Mouse (Mus musculus) G1E (cell line): ENCODE measurements around the gene Fbxo11. TPM values are rescaled to one million over a fixed set of nuclear protein-coding genes. Genes with fewer than 3 reads are reported as not detected.
"Not testable (repeated sequence)": the region's sequence is repeated elsewhere in the genome, so short reads cannot be mapped to it uniquely, and the experiment has no call there.

Experiments used
- ATAC-seq: 2 replicates; pipeline ENCODE4 v1.8.0; 2016; ENCODE audit warnings: mild to moderate bottlenecking; ENCODE audit not compliant: insufficient number of reproducible peaks, poor library complexity, low FRiP score, severe bottlenecking; ENCODE audit errors: extremely low read depth
- DNase-seq: peaks from one replicate; pipeline ENCODE4 v3.0.0; 2012; ENCODE audit warnings: low spot score
- H3K27me3 ChIP-seq: 2 replicates; pipeline ENCODE4 v1.6.1; 2012; ENCODE audit warnings: mild to moderate bottlenecking, low read length, inconsistent platforms; ENCODE audit not compliant: insufficient read depth
- H3K36me3 ChIP-seq: replicated peaks from 2 replicates; pipeline ENCODE3; 2012; ENCODE audit warnings: mild to moderate bottlenecking, inconsistent platforms
- H3K4me1 ChIP-seq: 2 replicates; pipeline ENCODE4 v1.6.1; 2012; ENCODE audit warnings: low read depth, low read length, inconsistent platforms, mixed read lengths; ENCODE audit not compliant: insufficient read depth
- H3K4me3 ChIP-seq: 2 replicates; pipeline ENCODE4 v1.5.1; 2012; ENCODE audit warnings: low read depth, mild to moderate bottlenecking, inconsistent platforms, low read length, moderate library complexity, mixed read lengths
- H3K9me3 ChIP-seq: replicated peaks from 2 replicates; pipeline ENCODE4 v1.6.1; 2012; ENCODE audit warnings: inconsistent platforms
- CTCF ChIP-seq: IDR thresholded peaks from 2 replicates; pipeline ENCODE4 v1.5.1; 2012; ENCODE audit warnings: low read depth, low read length, inconsistent platforms, mixed read lengths
- GATA1 ChIP-seq: IDR thresholded peaks from 2 replicates; pipeline ENCODE4 v1.6.1; 2012; ENCODE audit warnings: borderline replicate concordance, low read length, inconsistent platforms, mixed read lengths
- GATA2 ChIP-seq: IDR thresholded peaks from 2 replicates; pipeline ENCODE4 v1.6.1; 2012; ENCODE audit warnings: low read depth, low read length, inconsistent platforms, borderline replicate concordance
- POLR2AphosphoS5 ChIP-seq: IDR thresholded peaks from 2 replicates; pipeline ENCODE4 v1.6.1; 2012; ENCODE audit warnings: low read depth, low read length, inconsistent platforms; ENCODE audit not compliant: insufficient replicate concordance
- TAL1 ChIP-seq: conservative IDR thresholded peaks from 2 replicates; pipeline ENCODE4 v1.6.1; 2012; ENCODE audit warnings: low read depth, low read length, inconsistent platforms, mixed read lengths
- polyA plus RNA-seq: library from polyadenylated mRNA; stranded (reverse); fragments of >175 nt; gene quantifications from 2 replicates; pipeline ENCODE4 v1.2.3, GENCODE M21; 2012
- total RNA-seq, 2 experiments: library from RNA; stranded (forward) in 1 of 2; stranded (reverse) in 1 of 2; fragments of 200-1000 nt in 1 of 2; fragments of >200 nt in 1 of 2; fragmentation: Nextera tagmentation in 1 of 2; gene quantifications; 2 replicates each; pipeline ENCODE4 v1.2.3; 2014 to 2017

Gene Fbxo11
- total and polyA plus RNA-seq, 3 experiments: 2.9 to 78.7 (median 25.8) TPM

DNA sequence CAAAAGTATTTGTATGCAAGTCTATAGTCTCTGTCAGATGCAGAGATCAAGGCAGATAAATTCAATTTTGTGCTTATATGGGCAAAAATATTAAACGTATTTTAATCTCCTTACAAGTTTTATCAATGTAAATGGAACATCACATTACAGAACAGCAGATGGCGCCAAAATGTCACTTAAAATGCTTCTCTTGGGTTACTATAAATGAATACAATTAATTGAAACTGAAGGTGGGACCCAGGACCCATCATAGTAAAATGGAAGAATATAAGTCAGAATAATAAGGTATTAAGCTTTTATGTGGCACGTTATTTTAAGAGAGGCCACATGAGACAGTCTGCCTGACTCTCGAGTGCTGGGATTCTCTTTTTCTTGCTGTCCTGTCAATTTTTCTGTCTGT, 39.9 kb downstream of the Fbxo11 start:
- peaks cover 12% of the 10 kb centered on the region for H3K36me3 ChIP-seq
- H3K27me3 ChIP-seq: no peaks in the 10 kb centered on the region
- H3K4me3 ChIP-seq: no peak overlapping the region
- no peak for DNase-seq
- H3K9me3 ChIP-seq: no peaks in the 10 kb centered on the region
- peaks cover 13% of the 10 kb centered on the region for H3K4me1 ChIP-seq
- peak; percentile 34; the same call in 1 of the 2 replicates for ATAC-seq
- no peak for TF ChIP-seq TAL1
- TF ChIP-seq POLR2AphosphoS5: no peak
- TF ChIP-seq GATA2: no peak
- TF ChIP-seq CTCF: no peak
- TF ChIP-seq GATA1: no peak

- Histone ChIP-seq H3K4me3 (no peak overlapping the region), H3K27me3 (no peaks in the 10 kb centered on the region), H3K36me3 (peaks cover 5% of the 10 kb centered on the region), H3K4me1 (peaks cover 18% of the 10 kb centered on the region), H3K9me3 (no peaks in the 10 kb centered on the region)
- DNase-seq (no peak), ATAC-seq (no peak)
- TF ChIP-seq POLR2AphosphoS5 (no peak), GATA2 (no peak), GATA1 (no peak), TAL1 (no peak), CTCF (no peak)
Observed at GRCm38 (mm10) chr17:88023924-88024323, 41.2 kb downstream of the Fbxo11 start.

DNA sequence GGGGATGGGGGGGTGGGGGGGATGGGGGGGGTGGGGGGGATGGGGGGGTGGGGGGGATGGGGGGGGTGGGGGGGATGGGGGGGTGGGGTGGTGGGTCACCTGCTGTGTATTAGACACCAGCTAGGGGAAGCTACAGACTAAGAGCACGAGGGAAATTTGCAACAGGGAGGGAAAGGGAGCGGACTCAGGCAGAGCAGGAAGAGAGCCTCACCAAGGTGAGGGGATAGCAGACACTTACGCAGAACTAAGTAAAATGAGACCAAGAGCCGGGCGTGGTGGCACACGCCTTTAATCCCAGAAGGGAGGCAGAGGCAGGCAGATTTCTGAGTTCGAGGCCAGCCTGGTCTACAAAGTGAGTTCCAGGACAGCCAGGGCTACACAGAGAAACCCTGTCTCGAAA, 49.1 kb downstream of the Fbxo11 start:
- not testable (repeated sequence) for H3K9me3 ChIP-seq, DNase-seq, H3K27me3 ChIP-seq, ATAC-seq, H3K4me3 ChIP-seq
- Histone ChIP-seq H3K4me1 (peaks cover 44% of the 10 kb centered on the region), H3K36me3 (peaks cover 35% of the 10 kb centered on the region)

DNA sequence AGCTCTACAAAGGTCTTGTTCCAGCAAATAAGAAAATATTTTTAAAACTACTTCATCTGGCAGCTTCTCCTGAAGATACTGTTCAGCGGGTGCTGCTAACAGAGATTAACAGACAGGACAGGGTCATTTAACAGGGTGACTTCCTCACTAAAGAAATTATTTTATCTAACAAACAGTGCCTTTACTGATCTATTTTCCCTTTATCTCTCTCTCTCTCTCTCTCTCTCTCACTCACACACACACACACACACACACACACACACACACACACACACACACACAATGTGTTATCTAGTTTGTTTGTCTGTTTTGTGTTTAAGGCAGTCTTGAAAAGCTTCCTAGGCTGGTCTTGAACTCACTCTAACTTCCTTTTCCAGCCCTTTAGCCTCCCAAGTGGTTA, 50.6 kb downstream of the Fbxo11 start:
- DNase-seq: peak; percentile 26
- no peak for TF ChIP-seq GATA2
- TF ChIP-seq CTCF: no peak
- TF ChIP-seq TAL1: peak; percentile 53
- TF ChIP-seq POLR2AphosphoS5: no peak
- no peak for TF ChIP-seq GATA1
- ATAC-seq: peak; percentile 82
- H3K27me3 ChIP-seq: no peaks in the 10 kb centered on the region
- H3K4me1 ChIP-seq: peaks cover 41% of the 10 kb centered on the region
- no peaks in the 10 kb centered on the region for H3K9me3 ChIP-seq
- no peak overlapping the region for H3K4me3 ChIP-seq
- peaks cover 48% of the 10 kb centered on the region for H3K36me3 ChIP-seq

DNA sequence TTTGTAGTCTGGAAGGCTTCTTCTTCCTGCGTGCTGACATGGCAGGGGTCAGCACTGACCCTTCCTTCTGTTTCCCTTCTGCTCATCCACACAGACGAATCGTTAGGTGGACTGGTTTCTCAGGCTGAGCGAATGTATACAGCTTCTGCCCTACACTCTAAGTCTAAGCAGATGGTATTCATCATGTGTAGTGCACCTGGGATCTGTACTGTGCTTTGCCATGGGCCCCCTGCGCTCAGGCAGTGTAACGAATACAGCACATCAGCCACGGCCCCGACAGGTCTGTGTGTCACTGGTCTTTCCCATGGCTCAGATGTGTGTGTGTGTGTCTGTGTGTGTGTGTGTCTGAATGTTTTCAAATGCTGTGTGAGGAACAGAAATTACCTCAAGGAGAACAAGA, 58.1 kb downstream of the Fbxo11 start:
- Histone ChIP-seq H3K9me3 (no peaks in the 10 kb centered on the region), H3K36me3 (peaks cover 77% of the 10 kb centered on the region), H3K4me3 (no peak overlapping the region), H3K27me3 (no peaks in the 10 kb centered on the region), H3K4me1 (no peaks in the 10 kb centered on the region)
- TF ChIP-seq GATA1 (no peak), TAL1 (no peak), CTCF (no peak), POLR2AphosphoS5 (no peak), GATA2 (no peak)
- ATAC-seq (no peak), DNase-seq (no peak)

DNA sequence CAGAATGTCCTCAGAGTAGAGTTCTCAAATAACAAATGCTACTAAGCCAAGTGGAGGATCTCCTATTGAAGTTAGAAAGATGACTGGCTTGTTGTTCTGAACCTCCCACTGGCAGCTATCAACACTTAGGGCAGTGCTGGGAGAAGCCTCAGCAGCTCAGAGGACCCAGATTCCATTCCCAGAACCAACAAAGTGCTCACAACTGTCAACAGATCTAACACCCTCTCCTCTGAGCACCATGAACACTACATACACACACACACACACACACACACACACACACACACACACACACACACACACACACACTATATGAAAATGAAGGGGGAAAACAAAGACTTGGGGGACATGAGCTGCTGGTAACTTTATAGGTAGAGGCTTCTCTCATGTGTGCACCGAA, 60.2 kb downstream of the Fbxo11 start:
- H3K36me3 ChIP-seq: peaks cover 72% of the 10 kb centered on the region
- no peak overlapping the region for H3K4me3 ChIP-seq
- H3K4me1 ChIP-seq: no peaks in the 10 kb centered on the region
- ATAC-seq (no peak), DNase-seq (no peak)
- TF ChIP-seq CTCF: no peak
- TF ChIP-seq GATA2: no peak
- no peak for TF ChIP-seq TAL1
- no peak for TF ChIP-seq GATA1
- no peak for TF ChIP-seq POLR2AphosphoS5
- no peaks in the 10 kb centered on the region for H3K27me3 ChIP-seq
- no peaks in the 10 kb centered on the region for H3K9me3 ChIP-seq

DNA sequence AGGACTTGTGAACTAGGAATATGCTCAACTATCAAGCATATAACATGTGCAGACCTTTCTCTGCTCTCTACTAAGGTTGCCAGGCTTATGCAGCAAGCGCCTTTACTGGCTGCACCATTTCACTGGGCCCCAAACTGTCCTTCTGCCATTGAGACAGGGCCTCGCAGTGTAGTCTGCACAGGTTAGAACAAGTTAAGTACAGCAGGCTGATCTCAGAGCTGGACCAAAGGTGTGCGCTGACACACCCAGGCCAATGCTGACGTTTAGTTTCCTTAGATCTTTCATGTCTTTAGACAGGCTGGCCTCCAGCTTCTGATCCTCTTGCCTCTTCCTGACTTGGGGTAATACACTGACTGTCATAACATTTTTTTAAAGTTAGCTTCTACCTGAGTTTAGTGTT, 67.3 kb downstream of the Fbxo11 start:
- Histone ChIP-seq H3K36me3 (peaks cover 81% of the 10 kb centered on the region), H3K4me3 (no peak overlapping the region), H3K9me3 (no peaks in the 10 kb centered on the region), H3K27me3 (no peaks in the 10 kb centered on the region), H3K4me1 (peaks cover 14% of the 10 kb centered on the region)
- ATAC-seq (no peak), DNase-seq (no peak)
- TF ChIP-seq GATA2 (no peak), POLR2AphosphoS5 (no peak), GATA1 (no peak), CTCF (no peak), TAL1 (no peak)
